Mouse (Mus musculus) C2C12 (cell line): Measurements from ENCODE around the gene Ppp1r36. TPM values are rescaled to one million over a fixed set of nuclear protein-coding genes. Genes with fewer than 3 reads are reported as not detected.

ENCODE experiments used
- H3K27me3 ChIP-seq: one replicate; pipeline ENCODE4 v1.6.1; 2011; ENCODE audit not compliant: control insufficient read depth, insufficient read depth, insufficient read length
- H3K36me3 ChIP-seq: one replicate; pipeline ENCODE4 v1.6.1; 2011; ENCODE audit not compliant: control insufficient read depth, insufficient read depth
- H3K4me3 ChIP-seq: one replicate; pipeline ENCODE4 v1.5.1; 2011; ENCODE audit warnings: mild to moderate bottlenecking, control low read depth; ENCODE audit not compliant: poor library complexity, insufficient read depth, severe bottlenecking
- H3K79me2 ChIP-seq: one replicate; pipeline ENCODE4 v1.6.1; 2011; ENCODE audit not compliant: control insufficient read depth, insufficient read depth
- H3K79me3 ChIP-seq: one replicate; pipeline ENCODE4 v1.6.1; 2011; ENCODE audit warnings: low read depth, control low read depth
- H3ac ChIP-seq: one replicate; pipeline ENCODE3; 2011; ENCODE audit warnings: low read depth; ENCODE audit not compliant: control insufficient read depth, insufficient read length
- CEBPB ChIP-seq: IDR thresholded peaks from one replicate; pipeline ENCODE4 v1.6.1; 2011; ENCODE audit warnings: low read depth, mild to moderate bottlenecking, control low read depth, moderate library complexity
- CTCF ChIP-seq: IDR thresholded peaks from one replicate; pipeline ENCODE4 v1.5.1; 2011; ENCODE audit not compliant: control insufficient read depth, insufficient read depth, insufficient read length
- FOSL1 ChIP-seq: IDR thresholded peaks from one replicate; pipeline ENCODE4 v1.8.0; 2011; ENCODE audit warnings: mild to moderate bottlenecking, low read length; ENCODE audit not compliant: poor library complexity, insufficient read depth, severe bottlenecking
- MAX ChIP-seq: IDR thresholded peaks from one replicate; pipeline ENCODE4 v1.6.1; 2011; ENCODE audit warnings: mild to moderate bottlenecking, control low read depth
- MYOD1 ChIP-seq: IDR thresholded peaks from one replicate; pipeline ENCODE4 v1.6.1; 2011; ENCODE audit warnings: low read depth; ENCODE audit not compliant: control insufficient read depth, insufficient read length
- MYOG ChIP-seq: IDR thresholded peaks from one replicate; pipeline ENCODE4 v1.6.1; 2011; ENCODE audit not compliant: control insufficient read depth, insufficient read length; ENCODE audit errors: extremely low read depth
- USF1 ChIP-seq: IDR thresholded peaks from one replicate; pipeline ENCODE4 v1.6.1; 2011; ENCODE audit warnings: low read depth, mild to moderate bottlenecking, control low read depth, moderate library complexity
- polyA plus RNA-seq: library from polyadenylated mRNA; unstranded; fragments of >200 nt; fragmentation: generic; extraction: Trizol; gene quantifications from one replicate; pipeline ENCODE4 v1.2.1, GENCODE M21; 2012; ENCODE audit warnings: missing spikeins

The Ppp1r36 gene
- polyA plus RNA-seq, 1 experiment, result not detected

GRCm38 (mm10) chr12:76474246-76474583 lies 56.9 kb downstream of the Ppp1r36 start:
- TF ChIP-seq MYOD1 (no peak), MAX (no peak), USF1 (no peak), MYOG (no peak), CTCF (no peak), CEBPB (no peak), FOSL1 (no peak)
- Histone ChIP-seq H3K27me3 (no peaks in the 10 kb centered on the region), H3K36me3 (no peaks in the 10 kb centered on the region), H3K79me2 (no peaks in the 10 kb centered on the region), H3K79me3 (no peaks in the 10 kb centered on the region), H3ac (no peak overlapping the region), H3K4me3 (no peak overlapping the region)

GRCm38 (mm10) chr12:76474802-76475201 lies 57.5 kb downstream of the Ppp1r36 start:
- Histone ChIP-seq H3ac (no peak overlapping the region), H3K79me2 (no peaks in the 10 kb centered on the region), H3K4me3 (no peak overlapping the region), H3K79me3 (no peaks in the 10 kb centered on the region), H3K36me3 (no peaks in the 10 kb centered on the region), H3K27me3 (no peaks in the 10 kb centered on the region)
- no peak for TF ChIP-seq USF1
- TF ChIP-seq CTCF, result no peak
- no peak for TF ChIP-seq MYOG

- Histone ChIP-seq H3K27me3 (no peaks in the 10 kb centered on the region), H3K4me3 (no peak overlapping the region), H3K79me3 (no peaks in the 10 kb centered on the region), H3ac (no peak overlapping the region), H3K36me3 (no peaks in the 10 kb centered on the region), H3K79me2 (no peaks in the 10 kb centered on the region)
- TF ChIP-seq FOSL1, result no peak
- TF ChIP-seq CEBPB, result no peak
- TF ChIP-seq USF1, result no peak
- TF ChIP-seq CTCF, result no peak
These were observed 58.8 kb downstream of the Ppp1r36 start for GRCm38 (mm10) chr12:76476146-76476545.

- no peak overlapping the region for H3ac ChIP-seq
- no peaks in the 10 kb centered on the region for H3K79me3 ChIP-seq
- H3K27me3 ChIP-seq, result no peaks in the 10 kb centered on the region
- no peak overlapping the region for H3K4me3 ChIP-seq
- TF ChIP-seq MYOD1 (no peak), MYOG (no peak), MAX (no peak), CTCF (no peak), FOSL1 (no peak), CEBPB (no peak), USF1 (no peak)
- no peaks in the 10 kb centered on the region for H3K36me3 ChIP-seq
- H3K79me2 ChIP-seq, result no peaks in the 10 kb centered on the region
These were observed 61.1 kb downstream of the Ppp1r36 start for GRCm38 (mm10) chr12:76478309-76479023.

GRCm38 (mm10) chr12:76479174-76479573 lies 61.8 kb downstream of the Ppp1r36 start:
- no peak for TF ChIP-seq MYOD1
- TF ChIP-seq MYOG, result no peak
- no peak for TF ChIP-seq FOSL1
- no peak for TF ChIP-seq CEBPB
- no peak for TF ChIP-seq MAX
- H3ac ChIP-seq, result no peak overlapping the region
- no peaks in the 10 kb centered on the region for H3K36me3 ChIP-seq

GRCm38 (mm10) chr12:76479836-76480495 lies 62.6 kb downstream of the Ppp1r36 start:
- Histone ChIP-seq H3ac (no peak overlapping the region), H3K79me3 (no peaks in the 10 kb centered on the region), H3K4me3 (no peak overlapping the region), H3K27me3 (no peaks in the 10 kb centered on the region), H3K36me3 (no peaks in the 10 kb centered on the region), H3K79me2 (no peaks in the 10 kb centered on the region)
- TF ChIP-seq CTCF, result no peak
- TF ChIP-seq MYOD1, result no peak
- no peak for TF ChIP-seq MYOG
- TF ChIP-seq MAX, result no peak
- no peak for TF ChIP-seq FOSL1
- TF ChIP-seq USF1, result no peak
- no peak for TF ChIP-seq CEBPB

More at GRCm38 (mm10) chr12:76479174-76479573, 61.8 kb downstream of the Ppp1r36 start:
- Histone ChIP-seq H3K79me2 (no peaks in the 10 kb centered on the region), H3K27me3 (no peaks in the 10 kb centered on the region), H3K4me3 (no peak overlapping the region), H3K79me3 (no peaks in the 10 kb centered on the region)
